Mouse (Mus musculus): ENCODE measurements around the gene Ptprd. TPM values are rescaled to one million over a fixed set of nuclear protein-coding genes. Genes with fewer than 3 reads are reported as not detected.

The Ptprd gene
- polyA plus RNA-seq, 1 experiment from 2014 or later = 10.4 TPM

GRCm38 (mm10) chr4:76881610-76882009, 1330.2 kb downstream of the Ptprd start:
- no peak for ATAC-seq (ENCODE audit: extremely low read depth, insufficient number of reproducible peaks, low FRiP score, low TSS enrichment)
- no peak overlapping the region for H3K4me3 ChIP-seq
- no peak overlapping the region for H3K4me2 ChIP-seq
- no peaks in the 10 kb centered on the region for H3K9me3 ChIP-seq
- H3K27ac ChIP-seq (replicated peaks) = no peak overlapping the region
- WGBS = 60% methylated on average over 3 of the region's 3 CpGs
- H3K36me3 ChIP-seq = no peaks in the 10 kb centered on the region
- H3K9ac ChIP-seq = no peak overlapping the region
- no peaks in the 10 kb centered on the region for H3K27me3 ChIP-seq (replicated peaks)
- H3K4me1 ChIP-seq = no peaks in the 10 kb centered on the region

- no peaks in the 10 kb centered on the region for H3K4me1 ChIP-seq
- no peaks in the 10 kb centered on the region for H3K36me3 ChIP-seq
- H3K27me3 ChIP-seq (replicated peaks) = no peaks in the 10 kb centered on the region
- H3K27ac ChIP-seq (replicated peaks) = no peak overlapping the region
- H3K4me3 ChIP-seq = no peak overlapping the region
- H3K4me2 ChIP-seq = no peak overlapping the region
- ATAC-seq (ENCODE audit: extremely low read depth, insufficient number of reproducible peaks, low FRiP score, low TSS enrichment) = no peak
- no peaks in the 10 kb centered on the region for H3K9me3 ChIP-seq
- H3K9ac ChIP-seq = no peak overlapping the region
- WGBS = 70% methylated on average over 1 of the region's 1 CpGs
Observed at GRCm38 (mm10) chr4:76870971-76871370, 1340.8 kb downstream of the Ptprd start.

- Histone ChIP-seq H3K27ac (replicated peaks) (no peak overlapping the region), H3K4me2 (no peak overlapping the region), H3K9ac (no peak overlapping the region), H3K4me3 (no peak overlapping the region), H3K9me3 (no peaks in the 10 kb centered on the region), H3K27me3 (replicated peaks) (no peaks in the 10 kb centered on the region), H3K36me3 (no peaks in the 10 kb centered on the region), H3K4me1 (no peaks in the 10 kb centered on the region)
- no peak for ATAC-seq (ENCODE audit: extremely low read depth, insufficient number of reproducible peaks, low FRiP score, low TSS enrichment)
- WGBS = 77% methylated on average over 3 of the region's 3 CpGs
Observed at GRCm38 (mm10) chr4:76865585-76865984, 1346.2 kb downstream of the Ptprd start.

- Histone ChIP-seq H3K27me3 (replicated peaks) (no peaks in the 10 kb centered on the region), H3K4me3 (no peak overlapping the region)
Observed at GRCm38 (mm10) chr4:76846265-76846664, 1365.5 kb downstream of the Ptprd start.

GRCm38 (mm10) chr4:76839016-76839415, 1372.7 kb downstream of the Ptprd start:
- Histone ChIP-seq H3K9me3 (no peaks in the 10 kb centered on the region), H3K27me3 (replicated peaks) (no peaks in the 10 kb centered on the region), H3K9ac (no peak overlapping the region), H3K4me3 (no peak overlapping the region), H3K4me2 (no peak overlapping the region), H3K4me1 (no peaks in the 10 kb centered on the region), H3K27ac (replicated peaks) (no peak overlapping the region), H3K36me3 (no peaks in the 10 kb centered on the region)
- no peak for ATAC-seq (ENCODE audit: extremely low read depth, insufficient number of reproducible peaks, low FRiP score, low TSS enrichment)
- whole genome bisulfite sequencing = 58% methylated on average over 1 of the region's 1 CpGs

More at GRCm38 (mm10) chr4:76846265-76846664, 1365.5 kb downstream of the Ptprd start:
- Histone ChIP-seq H3K9me3 (no peaks in the 10 kb centered on the region), H3K4me2 (no peak overlapping the region), H3K9ac (no peak overlapping the region), H3K27ac (replicated peaks) (no peak overlapping the region), H3K4me1 (no peaks in the 10 kb centered on the region), H3K36me3 (no peaks in the 10 kb centered on the region)
- WGBS = 68% methylated on average over 7 of the region's 7 CpGs
- ATAC-seq (ENCODE audit: extremely low read depth, insufficient number of reproducible peaks, low FRiP score, low TSS enrichment) = no peak

GRCm38 (mm10) chr4:76812138-76812537, 1399.6 kb downstream of the Ptprd start:
- no peaks in the 10 kb centered on the region for H3K36me3 ChIP-seq
- no peak for ATAC-seq (ENCODE audit: extremely low read depth, insufficient number of reproducible peaks, low FRiP score, low TSS enrichment)
- no peaks in the 10 kb centered on the region for H3K4me1 ChIP-seq
- H3K4me3 ChIP-seq = no peak overlapping the region
- no peaks in the 10 kb centered on the region for H3K27me3 ChIP-seq (replicated peaks)
- no peaks in the 10 kb centered on the region for H3K9me3 ChIP-seq
- no peak overlapping the region for H3K27ac ChIP-seq (replicated peaks)
- no peak overlapping the region for H3K9ac ChIP-seq
- 65% methylated on average over 2 of the region's 2 CpGs for WGBS
- no peak overlapping the region for H3K4me2 ChIP-seq

- H3K4me3 ChIP-seq = no peak overlapping the region
- no peak for ATAC-seq (ENCODE audit: extremely low read depth, insufficient number of reproducible peaks, low FRiP score, low TSS enrichment)
- no peaks in the 10 kb centered on the region for H3K4me1 ChIP-seq
- no peaks in the 10 kb centered on the region for H3K27me3 ChIP-seq (replicated peaks)
- H3K4me2 ChIP-seq = no peak overlapping the region
- no peaks in the 10 kb centered on the region for H3K9me3 ChIP-seq
- H3K27ac ChIP-seq (replicated peaks) = no peak overlapping the region
- H3K9ac ChIP-seq = no peak overlapping the region
- WGBS = 80% methylated on average over 4 of the region's 4 CpGs
- no peaks in the 10 kb centered on the region for H3K36me3 ChIP-seq
Observed at GRCm38 (mm10) chr4:76802708-76803107, 1409.1 kb downstream of the Ptprd start.

GRCm38 (mm10) chr4:76798010-76799007, 1413.5 kb downstream of the Ptprd start:
- H3K9me3 ChIP-seq = no peaks in the 10 kb centered on the region
- H3K36me3 ChIP-seq = no peaks in the 10 kb centered on the region
- no peak for ATAC-seq (ENCODE audit: extremely low read depth, insufficient number of reproducible peaks, low FRiP score, low TSS enrichment)
- no peak overlapping the region for H3K4me2 ChIP-seq
- H3K27ac ChIP-seq (replicated peaks) = no peak overlapping the region
- WGBS = 62% methylated on average over 9 of the region's 9 CpGs
- H3K4me1 ChIP-seq = no peaks in the 10 kb centered on the region
- no peak overlapping the region for H3K9ac ChIP-seq
- H3K4me3 ChIP-seq = no peak overlapping the region
- no peaks in the 10 kb centered on the region for H3K27me3 ChIP-seq (replicated peaks)

- H3K9ac ChIP-seq = no peak overlapping the region
- no peak overlapping the region for H3K27ac ChIP-seq (replicated peaks)
- H3K27me3 ChIP-seq (replicated peaks) = no peaks in the 10 kb centered on the region
- H3K4me2 ChIP-seq = no peak overlapping the region
- WGBS = 77% methylated on average over 2 of the region's 2 CpGs
- no peak for ATAC-seq (ENCODE audit: extremely low read depth, insufficient number of reproducible peaks, low FRiP score, low TSS enrichment)
- no peaks in the 10 kb centered on the region for H3K36me3 ChIP-seq
- no peaks in the 10 kb centered on the region for H3K4me1 ChIP-seq
- no peak overlapping the region for H3K4me3 ChIP-seq
- no peaks in the 10 kb centered on the region for H3K9me3 ChIP-seq
Observed at GRCm38 (mm10) chr4:76785389-76785788, 1426.4 kb downstream of the Ptprd start.

GRCm38 (mm10) chr4:76779558-76780124, 1432.1 kb downstream of the Ptprd start:
- no peak overlapping the region for H3K4me3 ChIP-seq
- H3K27ac ChIP-seq (replicated peaks) = no peak overlapping the region
- no peak overlapping the region for H3K4me2 ChIP-seq
- H3K27me3 ChIP-seq (replicated peaks) = no peaks in the 10 kb centered on the region
- no peaks in the 10 kb centered on the region for H3K4me1 ChIP-seq
- H3K9me3 ChIP-seq = no peaks in the 10 kb centered on the region
- H3K36me3 ChIP-seq = no peaks in the 10 kb centered on the region
- no peak overlapping the region for H3K9ac ChIP-seq
- no peak for ATAC-seq (ENCODE audit: extremely low read depth, insufficient number of reproducible peaks, low FRiP score, low TSS enrichment)
- 30% methylated on average over 4 of the region's 4 CpGs for WGBS

GRCm38 (mm10) chr4:76766918-76767317, 1444.8 kb downstream of the Ptprd start:
- Histone ChIP-seq H3K27ac (replicated peaks) (no peak overlapping the region), H3K9me3 (no peaks in the 10 kb centered on the region), H3K36me3 (no peaks in the 10 kb centered on the region), H3K9ac (no peak overlapping the region), H3K27me3 (replicated peaks) (no peaks in the 10 kb centered on the region), H3K4me3 (no peak overlapping the region), H3K4me2 (no peak overlapping the region), H3K4me1 (no peaks in the 10 kb centered on the region)
- no peak for ATAC-seq (ENCODE audit: extremely low read depth, insufficient number of reproducible peaks, low FRiP score, low TSS enrichment)
- WGBS = 81% methylated on average over 3 of the region's 3 CpGs
